Mouse (Mus musculus) stomach, embryonic 16.5 days (tissue): ENCODE data around the gene Daam1. TPM values are rescaled to one million over a fixed set of nuclear protein-coding genes. Genes with fewer than 3 reads are reported as not detected.

Experiments used
- ATAC-seq: fragments of 200-750 bp; cut with Nextera tagmentation; 2 replicates; pipeline ENCODE4 v1.8.0; 2017; ENCODE audit warnings: moderate number of reproducible peaks, moderate TSS enrichment; ENCODE audit not compliant: insufficient read depth, low FRiP score
- H3K27ac ChIP-seq: fragments of 300-500 bp; sonication (generic); 2 replicates; pipeline ENCODE4 v1.5.1; 2014; ENCODE audit warnings: low read length
- H3K27me3 ChIP-seq: fragments of 300-500 bp; sonication (generic); 2 replicates; pipeline ENCODE4 v1.6.1; 2014; ENCODE audit warnings: low read length, control low read depth, mixed read lengths; ENCODE audit not compliant: control insufficient read depth, insufficient read depth
- H3K36me3 ChIP-seq: fragments of 300-500 bp; sonication (generic); 2 replicates; pipeline ENCODE4 v1.6.1; 2014; ENCODE audit warnings: low read length; ENCODE audit not compliant: control insufficient read depth, insufficient read depth
- H3K4me1 ChIP-seq: fragments of 300-500 bp; sonication (generic); 2 replicates; pipeline ENCODE4 v1.6.1; 2014; ENCODE audit warnings: low read length, control low read depth, mixed read lengths; ENCODE audit not compliant: control insufficient read depth, insufficient read depth
- H3K4me2 ChIP-seq: fragments of 300-500 bp; sonication (generic); 2 replicates; pipeline ENCODE4 v1.6.1; 2014; ENCODE audit warnings: low read depth, low read length, mixed read lengths
- H3K4me3 ChIP-seq: fragments of 300-500 bp; sonication (generic); replicated peaks from 2 replicates; pipeline ENCODE4 v1.5.1; 2014; ENCODE audit warnings: mild to moderate bottlenecking, low read length
- H3K9ac ChIP-seq: fragments of 300-500 bp; sonication (generic); 2 replicates; pipeline ENCODE4 v1.6.1; 2014; ENCODE audit warnings: low read length
- H3K9me3 ChIP-seq: fragments of 300-500 bp; sonication (generic); replicated peaks from 2 replicates; pipeline ENCODE4 v1.6.1; 2016; ENCODE audit warnings: low read length, control low read depth; ENCODE audit not compliant: control insufficient read depth
- WGBS: fragments of 180-500 bp; shearing (Covaris S2); extraction: QIAGEN DNeasy Blood & Tissue Kit; methylation state at CpG from one replicate; pipeline ENCODE4 v1.1.7; 2014; 5-methylcytosine and 5-hydroxymethylcytosine counted together
- polyA plus RNA-seq: library from polyadenylated mRNA; unstranded; fragments of >200 nt; fragmentation: Nextera tagmentation; extraction: Ambion mirVana; gene quantifications from 2 replicates; pipeline ENCODE4 v1.2.1, GENCODE M21; 2015

Daam1 gene
- polyA plus RNA-seq, 1 experiment from 2014 or later: 13.2 TPM

DNA sequence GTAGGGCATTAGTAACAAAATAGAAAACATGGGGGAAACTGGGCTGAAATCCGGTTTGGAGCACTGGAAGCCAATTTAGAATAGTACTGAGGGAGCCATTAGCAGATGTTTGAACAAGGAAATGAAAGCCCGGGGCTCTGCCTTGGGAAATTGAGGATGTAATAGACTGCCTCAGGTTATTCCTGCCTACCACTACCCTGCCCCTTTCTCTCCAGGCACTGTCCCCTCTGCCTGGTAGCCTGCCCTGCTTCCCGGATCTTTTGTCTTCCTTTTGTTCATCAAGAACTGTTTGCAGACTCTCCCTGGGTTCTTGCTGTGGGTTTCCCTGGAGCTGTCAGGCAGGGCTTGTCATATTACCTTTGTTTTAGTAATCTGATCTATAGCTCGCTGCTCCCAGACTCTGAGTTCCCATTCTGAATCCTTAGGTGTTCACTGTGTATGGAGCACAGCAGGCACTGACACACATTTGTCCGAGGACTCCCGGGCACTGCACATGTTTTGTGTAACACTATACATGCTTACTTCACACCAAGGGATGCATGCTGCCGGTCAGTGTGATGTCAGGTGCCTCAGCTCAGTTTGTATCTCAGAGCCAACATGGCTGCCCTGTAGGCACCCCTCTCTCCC is 61.0 kb downstream of the Daam1 start:
- Histone ChIP-seq H3K36me3 (no peaks in the 10 kb centered on the region), H3K27me3 (no peaks in the 10 kb centered on the region), H3K4me2 (no peak overlapping the region), H3K27ac (no peak overlapping the region), H3K4me3 (no peak overlapping the region), H3K9ac (no peak overlapping the region), H3K4me1 (peaks cover 10% of the 10 kb centered on the region; the same call in 1 of the 2 replicates), H3K9me3 (no peaks in the 10 kb centered on the region)
- WGBS: 43% methylated on average over 7 of the region's 7 CpGs
- no peak for ATAC-seq

GRCm38 (mm10) chr12:71892996-71893605 is 62.2 kb downstream of the Daam1 start:
- no peaks in the 10 kb centered on the region for H3K27me3 ChIP-seq
- WGBS: 64% methylated on average over 9 of the region's 9 CpGs
- no peaks in the 10 kb centered on the region for H3K36me3 ChIP-seq
- H3K4me3 ChIP-seq: no peak overlapping the region
- no peak overlapping the region for H3K4me2 ChIP-seq
- H3K4me1 ChIP-seq: peaks cover 8% of the 10 kb centered on the region; the same call in 1 of the 2 replicates
- H3K9me3 ChIP-seq: no peaks in the 10 kb centered on the region
- H3K27ac ChIP-seq: no peak overlapping the region
- no peak for ATAC-seq
- no peak overlapping the region for H3K9ac ChIP-seq

DNA sequence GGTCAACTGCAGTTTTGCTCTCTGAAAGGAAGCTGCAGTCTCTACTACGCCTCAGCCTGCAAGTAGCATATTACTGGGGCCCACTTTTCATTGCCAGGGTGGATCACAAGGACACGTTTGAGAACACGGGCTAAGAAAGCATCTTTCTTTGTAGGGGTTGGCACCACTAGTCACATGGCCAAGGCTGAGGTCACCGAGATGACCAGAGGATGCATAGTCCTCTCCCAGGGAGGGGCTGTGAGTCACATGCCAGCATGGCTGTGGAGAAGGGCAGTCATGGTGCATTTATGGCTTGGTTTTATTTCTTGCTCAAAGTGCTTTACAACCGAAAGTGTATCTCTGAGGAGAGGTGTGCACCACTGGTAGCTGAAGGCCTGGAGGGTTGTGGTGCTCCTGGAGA is 67.4 kb downstream of the Daam1 start:
- no peak overlapping the region for H3K4me3 ChIP-seq
- 86% methylated on average over 5 of the region's 5 CpGs for WGBS
- H3K27ac ChIP-seq: no peak overlapping the region
- no peaks in the 10 kb centered on the region for H3K9me3 ChIP-seq
- no peak overlapping the region for H3K4me2 ChIP-seq
- no peak for ATAC-seq
- H3K9ac ChIP-seq: no peak overlapping the region
- no peaks in the 10 kb centered on the region for H3K27me3 ChIP-seq
- no peaks in the 10 kb centered on the region for H3K36me3 ChIP-seq
- no peaks in the 10 kb centered on the region for H3K4me1 ChIP-seq

GRCm38 (mm10) chr12:71898666-71899520 is 68.0 kb downstream of the Daam1 start:
- Histone ChIP-seq H3K27ac (no peak overlapping the region), H3K4me1 (no peaks in the 10 kb centered on the region), H3K27me3 (no peaks in the 10 kb centered on the region), H3K4me2 (no peak overlapping the region), H3K9ac (no peak overlapping the region), H3K36me3 (no peaks in the 10 kb centered on the region), H3K4me3 (no peak overlapping the region), H3K9me3 (no peaks in the 10 kb centered on the region)
- WGBS: 74% methylated on average over 7 of the region's 7 CpGs
- ATAC-seq: no peak

DNA sequence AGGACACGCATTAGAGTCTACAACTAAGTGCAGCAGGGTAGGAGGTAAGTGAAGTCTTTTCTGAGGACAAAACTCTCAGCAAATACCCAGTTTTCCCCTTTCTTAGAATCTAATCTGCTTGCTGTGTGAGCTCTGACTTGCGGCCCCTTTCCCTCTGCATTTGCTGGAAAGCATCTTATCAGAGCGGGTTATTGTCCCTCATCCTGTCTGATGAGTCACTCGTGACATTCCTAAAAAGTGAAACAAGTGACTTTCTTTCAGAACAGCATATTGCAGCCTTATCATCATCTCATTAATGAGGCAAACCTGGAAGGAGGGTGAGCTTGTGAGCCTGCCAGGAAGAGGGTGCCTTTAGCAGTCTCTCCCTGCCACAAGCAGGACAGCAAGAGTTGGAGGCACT is 68.7 kb downstream of the Daam1 start:
- Histone ChIP-seq H3K36me3 (no peaks in the 10 kb centered on the region), H3K27ac (no peak overlapping the region), H3K9ac (no peak overlapping the region), H3K27me3 (no peaks in the 10 kb centered on the region), H3K4me1 (no peaks in the 10 kb centered on the region), H3K9me3 (no peaks in the 10 kb centered on the region), H3K4me3 (no peak overlapping the region), H3K4me2 (no peak overlapping the region)
- ATAC-seq: no peak
- 75% methylated on average over 4 of the region's 4 CpGs for WGBS

GRCm38 (mm10) chr12:71901211-71901610 is 70.3 kb downstream of the Daam1 start:
- ATAC-seq: no peak
- Histone ChIP-seq H3K4me3 (no peak overlapping the region), H3K27ac (no peak overlapping the region), H3K9me3 (no peaks in the 10 kb centered on the region), H3K4me2 (no peak overlapping the region), H3K36me3 (no peaks in the 10 kb centered on the region), H3K9ac (no peak overlapping the region), H3K4me1 (peaks cover 5% of the 10 kb centered on the region), H3K27me3 (no peaks in the 10 kb centered on the region)
- WGBS: 87% methylated on average over 7 of the region's 7 CpGs

- peaks cover 11% of the 10 kb centered on the region for H3K4me1 ChIP-seq
- no peaks in the 10 kb centered on the region for H3K36me3 ChIP-seq
- no peak for ATAC-seq
- no peaks in the 10 kb centered on the region for H3K27me3 ChIP-seq
- H3K4me3 ChIP-seq: no peak overlapping the region
- H3K4me2 ChIP-seq: no peak overlapping the region
- no peak overlapping the region for H3K9ac ChIP-seq
- 94% methylated on average over 6 of the region's 6 CpGs for WGBS
- no peaks in the 10 kb centered on the region for H3K9me3 ChIP-seq
- no peak overlapping the region for H3K27ac ChIP-seq
Measured at GRCm38 (mm10) chr12:71901859-71902258, 71.0 kb downstream of the Daam1 start.

DNA sequence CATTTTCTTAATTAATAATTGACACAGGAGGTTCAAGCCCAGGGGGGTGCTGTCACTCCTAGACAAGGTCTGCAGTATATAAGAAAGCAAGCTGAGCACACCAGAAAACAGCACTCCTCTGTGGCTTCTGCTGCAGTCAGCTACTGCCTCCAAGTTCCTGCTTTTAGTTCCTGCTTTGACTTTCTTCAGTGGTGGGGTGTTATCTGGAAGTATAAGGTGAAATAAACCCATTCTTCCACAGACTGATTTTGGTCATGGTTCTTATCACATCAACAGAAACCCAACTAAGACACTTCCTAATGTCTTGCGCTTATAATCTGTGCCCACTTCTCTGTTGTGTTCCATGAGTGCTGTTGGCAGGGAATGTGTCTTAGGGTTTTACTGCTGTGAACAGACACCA is 71.4 kb downstream of the Daam1 start:
- Histone ChIP-seq H3K4me2 (no peak overlapping the region), H3K4me1 (peaks cover 15% of the 10 kb centered on the region), H3K9me3 (no peaks in the 10 kb centered on the region), H3K9ac (no peak overlapping the region), H3K4me3 (no peak overlapping the region), H3K27me3 (no peaks in the 10 kb centered on the region), H3K27ac (no peak overlapping the region), H3K36me3 (no peaks in the 10 kb centered on the region)
- ATAC-seq: no peak
- WGBS: 100% methylated on average over 1 of the region's 1 CpGs

DNA sequence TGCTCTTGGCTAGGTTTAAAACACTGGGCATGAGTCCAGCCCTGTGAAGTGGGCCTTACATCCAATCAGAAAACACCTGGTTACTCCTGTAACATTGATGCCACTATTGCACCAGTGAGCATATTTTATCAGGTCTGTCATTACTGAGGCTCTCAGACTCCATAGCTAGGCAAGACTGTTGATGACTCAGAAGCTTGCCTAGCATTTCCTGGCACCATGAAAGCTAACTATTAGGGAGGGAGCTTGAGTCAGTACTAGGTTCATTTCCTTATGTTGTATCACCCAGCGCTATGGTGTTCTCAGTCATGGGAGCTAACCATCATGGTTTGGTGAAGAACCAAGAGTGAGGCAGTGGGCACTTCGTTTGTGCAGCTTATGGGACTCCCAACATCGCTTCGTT is 72.3 kb downstream of the Daam1 start:
- H3K4me3 ChIP-seq: no peak overlapping the region
- H3K4me2 ChIP-seq: no peak overlapping the region
- H3K9me3 ChIP-seq: no peaks in the 10 kb centered on the region
- H3K9ac ChIP-seq: no peak overlapping the region
- no peak for ATAC-seq
- no peaks in the 10 kb centered on the region for H3K36me3 ChIP-seq
- no peaks in the 10 kb centered on the region for H3K27me3 ChIP-seq
- WGBS: 96% methylated on average over 4 of the region's 4 CpGs
- H3K4me1 ChIP-seq: peaks cover 15% of the 10 kb centered on the region
- no peak overlapping the region for H3K27ac ChIP-seq
